Mouse (Mus musculus): Measurements from ENCODE around the gene Nkiras1.

- peak; percentile 34; the same call in 1 of the 2 replicates for TF ChIP-seq CTCF (IDR thresholded peaks at IDR 0.05; ENCODE audit: insufficient read depth, low read length)
- no peak for TF ChIP-seq POLR2A (IDR thresholded peaks at IDR 0.05; ENCODE audit: borderline replicate concordance, extremely low read depth, low read depth, low read length)
Observed at GRCm38 (mm10) chr14:18284581-18284980, 13.6 kb downstream of the Nkiras1 start.

Data from lung, adult 2 months (tissue).